In the genomic region with DNA sequence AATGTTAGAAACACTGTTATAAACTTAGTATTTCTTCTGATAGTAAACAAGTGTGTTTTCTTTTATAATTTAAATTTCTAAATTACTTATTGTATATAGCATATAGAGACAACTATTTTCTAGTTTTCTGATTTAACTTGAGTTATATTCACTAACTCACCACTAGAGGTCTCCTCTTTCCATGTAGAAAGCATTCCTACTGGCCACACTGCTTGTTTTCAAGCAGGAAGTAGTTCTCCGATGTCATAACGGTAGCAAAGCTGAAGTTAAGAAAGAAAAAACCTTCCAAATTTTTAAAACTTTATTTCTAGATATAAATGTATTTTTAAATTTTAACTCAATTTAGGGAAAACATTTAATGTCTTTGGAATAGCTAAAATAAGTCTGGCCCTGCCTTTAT, we compare ENCODE assay signal across 7 mouse cellular contexts. TPM values are rescaled to one million over a fixed set of nuclear protein-coding genes. Genes with fewer than 3 reads are reported as not detected.
DNase-seq lines count a peak whose midpoint lies in the region; ATAC-seq and TF ChIP-seq lines count a peak whose summit lies in the region.

No protein-coding gene starts in this region.

- no peaks in the 10 kb centered on the region for H3K36me3 ChIP-seq in liver, adult 2 months (ENCODE audit: control insufficient read depth, insufficient read depth, low read length)
- no peaks in the 10 kb centered on the region for H3K36me3 ChIP-seq in heart, embryonic 13.5 days
- H3K36me3 ChIP-seq in midbrain, embryonic 15.5 days (replicated peaks): no peaks in the 10 kb centered on the region
- H3K36me3 ChIP-seq in hindbrain, embryonic 16.5 days (ENCODE audit: control insufficient read depth, insufficient read depth, low read length): no peaks in the 10 kb centered on the region

- no peaks in the 10 kb centered on the region for H3K27me3 ChIP-seq in liver, adult 2 months (ENCODE audit: control insufficient read depth, insufficient read depth, low read length)
- no peaks in the 10 kb centered on the region for H3K27me3 ChIP-seq in heart, embryonic 13.5 days (replicated peaks)
- no peaks in the 10 kb centered on the region for H3K27me3 ChIP-seq in midbrain, embryonic 15.5 days (replicated peaks)
- no peaks in the 10 kb centered on the region for H3K27me3 ChIP-seq in hindbrain, embryonic 16.5 days (replicated peaks; ENCODE audit: control insufficient read depth, insufficient read depth, low read length)

- ATAC-seq in heart, embryonic 13.5 days (ENCODE audit: extremely low read depth, insufficient number of reproducible peaks, low FRiP score, low TSS enrichment): no peak
- ATAC-seq in midbrain, embryonic 15.5 days (replicated peaks): peak; percentile 72; the same call in 1 of the 2 replicates
- ATAC-seq in hindbrain, embryonic 16.5 days: no peak

- H3K9ac ChIP-seq in liver, adult 2 months (ENCODE audit: low read depth, low read length): no peak overlapping the region
- H3K9ac ChIP-seq in heart, embryonic 13.5 days: no peak overlapping the region
- H3K9ac ChIP-seq in midbrain, embryonic 15.5 days: no peak overlapping the region
- no peak overlapping the region for H3K9ac ChIP-seq in hindbrain, embryonic 16.5 days (ENCODE audit: low read depth, low read length)

- peak; percentile 75 for DNase-seq in liver, adult 2 months (ENCODE audit: extremely low read depth, low read depth, low spot score)
- DNase-seq in liver: no peak
- peak; percentile 21 for DNase-seq in T-cell, adult 2 months (ENCODE audit: low spot score)
- no peak for DNase-seq in right cerebral cortex, postnatal 14 days

- H3K4me3 ChIP-seq in liver, adult 2 months (ENCODE audit: insufficient read depth, low read depth, low read length): no peak overlapping the region
- H3K4me3 ChIP-seq in heart, embryonic 13.5 days: no peak overlapping the region
- H3K4me3 ChIP-seq in midbrain, embryonic 15.5 days: no peak overlapping the region
- no peak overlapping the region for H3K4me3 ChIP-seq in hindbrain, embryonic 16.5 days (ENCODE audit: low read length)

- H3K79me2 ChIP-seq in liver, adult 2 months (ENCODE audit: control insufficient read depth, insufficient read depth, low read length): no peaks in the 10 kb centered on the region

- TF ChIP-seq POLR2A in liver, adult 2 months (IDR thresholded peaks at IDR 0.05; ENCODE audit: extremely low read depth, insufficient read depth, low read length): no peak

- WGBS in liver, adult 2 months: 0% methylated on average over 2 of the region's 2 CpGs
- WGBS in heart, embryonic 13.5 days: 5% methylated on average over 2 of the region's 2 CpGs
- WGBS in midbrain, embryonic 15.5 days: 8% methylated on average over 2 of the region's 2 CpGs
- WGBS in hindbrain, embryonic 16.5 days: 2% methylated on average over 2 of the region's 2 CpGs

- TF ChIP-seq CTCF in liver, adult 2 months (IDR thresholded peaks at IDR 0.05; ENCODE audit: low read depth, low read length): 0 out of 2 replicates have a peak, but pooled peaks have one; percentile 17

- H3K9me3 ChIP-seq in heart, embryonic 13.5 days: no peaks in the 10 kb centered on the region
- no peaks in the 10 kb centered on the region for H3K9me3 ChIP-seq in midbrain, embryonic 15.5 days
- H3K9me3 ChIP-seq in hindbrain, embryonic 16.5 days (ENCODE audit: control insufficient read depth, low read length): no peaks in the 10 kb centered on the region

- H3K4me1 ChIP-seq in liver, adult 2 months (ENCODE audit: control insufficient read depth, insufficient read depth, low read length): peaks cover 7% of the 10 kb centered on the region
- peaks cover 8% of the 10 kb centered on the region; the same call in 1 of the 2 replicates for H3K4me1 ChIP-seq in heart, embryonic 13.5 days
- H3K4me1 ChIP-seq in midbrain, embryonic 15.5 days: no peaks in the 10 kb centered on the region
- H3K4me1 ChIP-seq in hindbrain, embryonic 16.5 days (ENCODE audit: control insufficient read depth, insufficient read depth, low read depth, low read length): no peaks in the 10 kb centered on the region

- H3K27ac ChIP-seq in liver, adult 2 months (replicated peaks; ENCODE audit: insufficient read depth, low read depth, low read length): no peak overlapping the region
- no peak overlapping the region for H3K27ac ChIP-seq in heart, embryonic 13.5 days (replicated peaks)
- H3K27ac ChIP-seq in midbrain, embryonic 15.5 days: no peak overlapping the region
- H3K27ac ChIP-seq in hindbrain, embryonic 16.5 days (ENCODE audit: low read depth, low read length): no peak overlapping the region

- peak overlapping the region; percentile 48 for H3K4me2 ChIP-seq in heart, embryonic 13.5 days
- no peak overlapping the region for H3K4me2 ChIP-seq in midbrain, embryonic 15.5 days
- no peak overlapping the region for H3K4me2 ChIP-seq in hindbrain, embryonic 16.5 days (ENCODE audit: low read length)

RNA-seq across cellular contexts. Expression of a gene that starts 8.8 kb away (rescaled TPM):
- 6.2 and 8.6 TPM in 2 replicates for total RNA-seq in liver, adult 2 months (2014; rRNA removed)
- polyA plus RNA-seq in liver, adult 2 months (2012; rRNA removed): 9.0 and 9.9 TPM in 2 replicates
- 30.5 and 31.5 TPM in 2 replicates for polyA plus RNA-seq in heart, embryonic 13.5 days (2015; fragmentation: Nextera tagmentation; extraction: Ambion mirVana)
- 33.0 and 33.3 TPM in 2 replicates for polyA plus RNA-seq in midbrain, embryonic 15.5 days (2015; fragmentation: Nextera tagmentation; extraction: Ambion mirVana)
- polyA plus RNA-seq in hindbrain, embryonic 16.5 days (2015; fragmentation: Nextera tagmentation; extraction: Ambion mirVana): 38.9 and 42.6 TPM in 2 replicates

RNA-seq across cellular contexts. Expression of a gene that starts 8.8 kb away (rescaled TPM):
- 38.9 and 41.5 TPM in 2 replicates for total RNA-seq in liver, adult 2 months (2014; rRNA removed)
- polyA plus RNA-seq in liver, adult 2 months (2012; rRNA removed): 17.9 and 19.6 TPM in 2 replicates
- 14.0 and 15.3 TPM in 2 replicates for polyA plus RNA-seq in heart, embryonic 13.5 days (2015; fragmentation: Nextera tagmentation; extraction: Ambion mirVana)
- 14.3 and 14.5 TPM in 2 replicates for polyA plus RNA-seq in midbrain, embryonic 15.5 days (2015; fragmentation: Nextera tagmentation; extraction: Ambion mirVana)
- 14.4 and 15.3 TPM in 2 replicates for polyA plus RNA-seq in hindbrain, embryonic 16.5 days (2015; fragmentation: Nextera tagmentation; extraction: Ambion mirVana)

RNA-seq across cellular contexts. Expression of a gene that starts 51.9 kb away (rescaled TPM):
- 11.1 and 11.9 TPM in 2 replicates for total RNA-seq in liver, adult 2 months (2014; rRNA removed)
- 5.5 and 7.3 TPM in 2 replicates for polyA plus RNA-seq in liver, adult 2 months (2012; rRNA removed)
- 5.6 and 6.5 TPM in 2 replicates for polyA plus RNA-seq in heart, embryonic 13.5 days (2015; fragmentation: Nextera tagmentation; extraction: Ambion mirVana)
- 13.0 and 13.2 TPM in 2 replicates for polyA plus RNA-seq in midbrain, embryonic 15.5 days (2015; fragmentation: Nextera tagmentation; extraction: Ambion mirVana)
- 11.1 and 11.3 TPM in 2 replicates for polyA plus RNA-seq in hindbrain, embryonic 16.5 days (2015; fragmentation: Nextera tagmentation; extraction: Ambion mirVana)

RNA-seq across cellular contexts. Expression of a gene that starts 57.5 kb away (rescaled TPM):
- total RNA-seq in liver, adult 2 months (2014; rRNA removed): 0.28 and 0.54 TPM in 2 replicates
- 0.05 TPM in 1 of 2 replicates, not detected in the other for polyA plus RNA-seq in liver, adult 2 months (2012; rRNA removed)
- polyA plus RNA-seq in heart, embryonic 13.5 days (2015; fragmentation: Nextera tagmentation; extraction: Ambion mirVana): 4.6 and 6.8 TPM in 2 replicates
- polyA plus RNA-seq in midbrain, embryonic 15.5 days (2015; fragmentation: Nextera tagmentation; extraction: Ambion mirVana): 8.7 and 10.0 TPM in 2 replicates
- polyA plus RNA-seq in hindbrain, embryonic 16.5 days (2015; fragmentation: Nextera tagmentation; extraction: Ambion mirVana): 13.2 and 16.5 TPM in 2 replicates

Comparison
In these comparisons a context has a peak if more than half of its experiments do, and no peak if none do; other contexts are left out.
1. DNase-seq: peak in liver, adult 2 months (single experiment) and T-cell, adult 2 months (single experiment); none in liver (single experiment) and right cerebral cortex, postnatal 14 days (single experiment).